Mouse (Mus musculus) thymus, adult 2 months (tissue): ENCODE measurements around the gene Klhl23.
A peak's percentile ranks its signal among the peaks of the same experiment; 100 is the strongest.

Experiments
- CTCF ChIP-seq: fragments of 200-500 bp; IDR thresholded peaks from 2 replicates; pipeline ENCODE4 v1.5.1; 2012; ENCODE audit warnings: mild to moderate bottlenecking, control low read depth, low read length, moderate library complexity, borderline replicate concordance; ENCODE audit not compliant: control insufficient read depth, poor library complexity, insufficient read depth; ENCODE audit errors: extremely low read depth
- POLR2A ChIP-seq: fragments of 200-500 bp; IDR thresholded peaks from 2 replicates; pipeline ENCODE4 v1.6.1; 2012; ENCODE audit warnings: mild to moderate bottlenecking, low read length, control low read depth, moderate library complexity; ENCODE audit not compliant: control insufficient read depth, poor library complexity, insufficient read depth; ENCODE audit errors: extremely low read depth

DNA sequence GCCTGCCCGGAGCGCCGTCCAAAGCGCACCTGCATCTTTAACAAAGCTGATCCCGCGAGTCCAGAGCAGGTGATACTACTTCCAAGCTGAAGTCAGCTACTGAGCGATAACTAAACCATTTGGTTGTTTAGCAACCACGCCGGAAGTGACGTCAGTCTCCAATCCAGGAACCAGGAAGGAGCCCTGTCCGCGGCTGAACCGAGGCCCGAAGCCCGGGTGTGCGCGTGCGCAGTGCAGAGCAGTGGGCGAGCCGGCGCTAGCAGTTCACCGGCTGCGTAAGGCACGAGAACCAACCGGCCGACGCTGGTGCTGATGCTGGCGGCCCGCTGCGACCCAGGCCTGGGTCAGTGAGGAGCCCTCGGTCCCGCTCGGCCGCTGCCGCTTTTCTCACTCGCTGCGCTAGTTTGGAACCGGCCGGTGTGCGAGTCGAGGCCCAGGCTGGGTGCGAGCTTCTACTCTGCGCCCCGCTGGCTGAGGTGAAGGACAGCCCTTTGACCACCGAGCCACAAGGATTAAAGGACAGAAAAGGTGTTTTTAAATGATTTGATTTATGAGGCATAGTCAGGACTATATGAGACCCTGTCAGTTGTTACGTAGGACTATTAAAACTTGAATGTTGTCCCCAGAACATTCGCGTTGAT lies 32.2 kb upstream of the Klhl23 start, which contains the start of the genes Ccdc173 and Phospho2:
- TF ChIP-seq CTCF = 0 out of 2 replicates have a peak, but pooled peaks have one; percentile 55
- TF ChIP-seq POLR2A = peak; percentile 75; the same call in 1 of the 2 replicates
